Mouse (Mus musculus) ES-Bruce4 (cell line): ENCODE data around the gene S1pr4.

Experiments
- CTCF ChIP-seq: IDR thresholded peaks from one replicate; pipeline ENCODE4 v1.8.1; 2011; ENCODE audit warnings: low read depth, low read length
- EP300 ChIP-seq: IDR thresholded peaks from 2 replicates; pipeline ENCODE4 v1.6.1; 2011; ENCODE audit warnings: low read depth, low read length; ENCODE audit not compliant: insufficient read depth
- POLR2A ChIP-seq: IDR thresholded peaks from one replicate; pipeline ENCODE4 v1.8.1; 2011; ENCODE audit warnings: low read length; ENCODE audit not compliant: insufficient read depth

DNA sequence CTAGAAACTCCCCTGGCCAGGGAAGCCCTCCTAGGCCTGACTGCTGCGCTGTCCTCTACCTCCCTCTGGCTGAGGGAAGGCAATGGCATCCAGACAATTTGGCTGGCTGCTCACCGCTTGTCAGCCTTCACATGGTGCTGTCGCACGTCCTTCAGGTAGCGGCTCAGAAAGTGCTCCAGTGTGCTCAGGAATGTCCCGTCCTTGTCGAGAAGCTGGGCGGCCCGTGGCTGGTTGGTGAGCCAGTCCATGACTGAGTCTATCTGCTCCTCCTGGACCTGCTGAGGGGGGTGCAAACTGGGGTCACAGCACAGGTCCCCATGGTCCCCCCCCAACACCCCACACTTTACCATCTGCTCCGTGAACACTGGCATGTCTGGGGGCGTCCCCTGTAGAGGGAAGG, 11.9 kb downstream of the S1pr4 start:
- TF ChIP-seq CTCF, result peak; percentile 20
- TF ChIP-seq EP300, result no peak
- TF ChIP-seq POLR2A, result no peak
